Mouse (Mus musculus) adrenal gland, postnatal 36 days (tissue): ENCODE measurements around the gene Znrf2. TPM values are rescaled to one million over a fixed set of nuclear protein-coding genes. Genes with fewer than 3 reads are reported as not detected.
A peak's percentile ranks its signal among the peaks of the same experiment; 100 is the strongest.

Source experiments
- DNase-seq, 2 experiments: peaks; one replicate each; pipeline ENCODE4 v3.0.0; 2021; ENCODE audit warnings: mixed read lengths in 1 of 2
- total RNA-seq, 2 experiments: library from RNA; stranded (reverse); gene quantifications; 2 replicates each; pipeline ENCODE4 v1.2.3; 2021

The Znrf2 gene
- total RNA-seq, 2 experiments from 2014 or later, result 36.9 to 53.2 TPM

- no peak for DNase-seq
Measured at GRCm38 (mm10) chr6:54916163-54916562, 99.4 kb downstream of the Znrf2 start.

GRCm38 (mm10) chr6:54916941-54917340 is 100.2 kb downstream of the Znrf2 start:
- no peak for DNase-seq

GRCm38 (mm10) chr6:54917523-54917922 is 100.8 kb downstream of the Znrf2 start:
- DNase-seq, result peak; percentile 60 to 76

GRCm38 (mm10) chr6:54918521-54918920 is 101.8 kb downstream of the Znrf2 start:
- DNase-seq, result no peak

GRCm38 (mm10) chr6:54924538-54924937 is 107.8 kb downstream of the Znrf2 start:
- DNase-seq, result no peak

- no peak for DNase-seq
Measured at GRCm38 (mm10) chr6:54925736-54926440, 109.2 kb downstream of the Znrf2 start.

GRCm38 (mm10) chr6:54926899-54927298 is 110.2 kb downstream of the Znrf2 start:
- DNase-seq, result no peak

GRCm38 (mm10) chr6:54927946-54928345 is 111.2 kb downstream of the Znrf2 start:
- DNase-seq, result no peak

GRCm38 (mm10) chr6:54931641-54932040 is 114.9 kb downstream of the Znrf2 start:
- no peak for DNase-seq

GRCm38 (mm10) chr6:54932526-54932925 is 115.8 kb downstream of the Znrf2 start:
- DNase-seq, result no peak

- DNase-seq, result no peak
Measured at GRCm38 (mm10) chr6:54933216-54933615, 116.5 kb downstream of the Znrf2 start.

GRCm38 (mm10) chr6:54933866-54934265 is 117.2 kb downstream of the Znrf2 start:
- no peak for DNase-seq

- DNase-seq, result no peak
Measured at GRCm38 (mm10) chr6:54934313-54934712, 117.6 kb downstream of the Znrf2 start.

- DNase-seq, result no peak
Measured at GRCm38 (mm10) chr6:54934930-54935329, 118.2 kb downstream of the Znrf2 start.

- no peak for DNase-seq
Measured at GRCm38 (mm10) chr6:54936496-54936895, 119.8 kb downstream of the Znrf2 start.

GRCm38 (mm10) chr6:54939631-54940030 is 122.9 kb downstream of the Znrf2 start:
- DNase-seq, result peak; percentile 48 to 68

GRCm38 (mm10) chr6:54940126-54940525 is 123.4 kb downstream of the Znrf2 start:
- no peak for DNase-seq

GRCm38 (mm10) chr6:54941149-54941548 is 124.4 kb downstream of the Znrf2 start:
- DNase-seq, result no peak

Other genes starting within 250 kb of the Znrf2 start
- gene Plekha8, start 221.8 kb upstream of the Znrf2 start, total RNA-seq, result 10 to 100 TPM; 18.6 to 23.6 TPM
- gene Fkbp14, start 219.6 kb upstream of the Znrf2 start, total RNA-seq, result 10 to 100 TPM; 18.4 to 24.0 TPM
- gene Mturn, start 135.3 kb upstream of the Znrf2 start, total RNA-seq, result 10 to 100 TPM; 12.3 to 19.2 TPM
- 10 to 100 TPM in 1 of 2 experiments, 1 to 10 TPM in 1; 8.7 to 11.6 TPM for gene Nod1, start 155.7 kb downstream of the Znrf2 start, total RNA-seq
- 1 to 10 TPM; 4.7 to 9.5 TPM for gene Ggct, start 176.0 kb downstream of the Znrf2 start, total RNA-seq
- gene Gars, start 221.1 kb downstream of the Znrf2 start, total RNA-seq, result 100 to 1,000 TPM in 1 of 2 experiments, 10 to 100 TPM in 1; 79.6 to 101 TPM